Mouse (Mus musculus) bone marrow, adult 2 months (tissue): ENCODE measurements around the gene Ppm1a.

ENCODE experiments used
- CTCF ChIP-seq: fragments of 200-500 bp; IDR thresholded peaks from 2 replicates; pipeline ENCODE4 v1.5.1; 2011; ENCODE audit warnings: low read length, control low read depth; ENCODE audit not compliant: control insufficient read depth, insufficient read depth
- POLR2A ChIP-seq: fragments of 200-500 bp; IDR thresholded peaks from 2 replicates; pipeline ENCODE4 v1.6.1; 2011; ENCODE audit warnings: low read depth, mild to moderate bottlenecking, control low read depth, low read length, borderline replicate concordance; ENCODE audit not compliant: control insufficient read depth

DNA sequence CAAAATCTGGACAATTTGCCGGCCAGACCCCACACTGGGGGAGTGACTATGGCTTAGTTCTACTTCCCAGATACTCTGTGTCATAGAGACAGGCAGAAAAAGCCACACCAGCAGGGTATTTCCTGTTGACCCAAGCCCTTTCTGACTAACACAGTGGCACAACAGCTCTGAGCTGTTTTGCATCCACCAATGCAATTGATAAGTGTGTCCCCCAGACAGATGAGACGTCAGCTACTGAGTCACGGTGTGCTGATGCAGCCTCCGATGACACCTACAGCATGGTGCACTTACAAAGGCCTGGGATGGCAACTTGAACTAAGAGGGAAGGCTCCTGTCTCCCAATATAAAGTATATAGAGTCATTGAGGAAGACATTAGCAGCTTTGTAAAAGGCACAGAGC, 80.0 kb downstream of the Ppm1a start:
- TF ChIP-seq CTCF = no peak
- no peak for TF ChIP-seq POLR2A
